ENCODE assay signal across 36 mouse cellular contexts in genomic region chr17:8203487-8203886, GRCm38 (mm10). TPM values are rescaled to one million over a fixed set of nuclear protein-coding genes. Genes with fewer than 3 reads are reported as not detected.
"Had no signal": no experiment of that assay in that cellular context is flagged by ENCODE, and none has a peak within 500 bp of the region (broad histone marks: within the 10 kb centered on the region; RNA-seq: fewer than 3 reads in every experiment).

No protein-coding gene starts in this region.

- H3K4me2 ChIP-seq: heart, embryonic 12.5 days; hindbrain, embryonic 13.5 days; hindbrain, embryonic 15.5 days; intestine, embryonic 15.5 days; limb, embryonic 12.5 days; liver, embryonic 11.5 days; liver, embryonic 13.5 days had no signal

- ATAC-seq: hindbrain, postnatal 0 days; intestine, embryonic 15.5 days; intestine, postnatal 0 days had no signal

- H3K27ac ChIP-seq: gastrocnemius, adult 2 months; heart, embryonic 10.5 days; hindbrain, embryonic 13.5 days; hindbrain, embryonic 15.5 days; hindbrain, postnatal 0 days; intestine, embryonic 15.5 days; layer of hippocampus, adult 2 months; left cerebral cortex, adult 2 months; limb, embryonic 10.5 days; limb, embryonic 12.5 days; liver, embryonic 13.5 days had no signal

- H3K36me3 ChIP-seq: heart, embryonic 10.5 days; heart, embryonic 12.5 days; hindbrain, embryonic 13.5 days; hindbrain, embryonic 15.5 days; intestine, embryonic 15.5 days; limb, embryonic 10.5 days; limb, embryonic 12.5 days; liver, embryonic 13.5 days had no signal

- H3K4me3 ChIP-seq: gastrocnemius, adult 2 months; heart, embryonic 10.5 days; heart, embryonic 12.5 days; hindbrain, embryonic 13.5 days; hindbrain, embryonic 15.5 days; intestine, embryonic 15.5 days; layer of hippocampus, adult 2 months; left cerebral cortex, adult 2 months; limb, embryonic 10.5 days; limb, embryonic 12.5 days; liver, embryonic 13.5 days had no signal

- DNase-seq: gastrocnemius, adult 2 months; gastrocnemius, postnatal 10 days; gastrocnemius, postnatal 25 days; heart, adult 18-20 months; heart, postnatal 10 days; kidney, adult 18-20 months; kidney, adult 8-10 months; kidney, postnatal 10 days; kidney, postnatal 25 days; kidney, postnatal 4 days; liver; liver, embryonic 13.5 days had no signal

- H3K9ac ChIP-seq: heart, embryonic 12.5 days; hindbrain, embryonic 13.5 days; hindbrain, embryonic 15.5 days; intestine, embryonic 15.5 days; limb, embryonic 12.5 days; liver, embryonic 13.5 days had no signal

- H3K4me1 ChIP-seq: heart, embryonic 10.5 days; heart, embryonic 12.5 days; hindbrain, embryonic 13.5 days; hindbrain, embryonic 15.5 days; intestine, embryonic 15.5 days; limb, embryonic 10.5 days; limb, embryonic 12.5 days; liver, embryonic 13.5 days had no signal

- H3K27me3 ChIP-seq: hindbrain, embryonic 13.5 days; hindbrain, embryonic 15.5 days; intestine, embryonic 15.5 days; limb, embryonic 12.5 days; liver, embryonic 13.5 days had no signal

- H3K9me3 ChIP-seq: heart, embryonic 10.5 days; heart, embryonic 12.5 days; hindbrain, embryonic 13.5 days; hindbrain, embryonic 15.5 days; intestine, embryonic 15.5 days; limb, embryonic 10.5 days; limb, embryonic 12.5 days; liver, embryonic 13.5 days had no signal

RNA-seq across cellular contexts. Expression of gene Ccr6, which starts 32.4 kb away (rescaled TPM):
- total RNA-seq: gastrocnemius, adult 2 months; gastrocnemius, postnatal 10 days; gastrocnemius, postnatal 25 days; gastrocnemius, postnatal 4 days; granulocyte monocyte progenitor cell, adult 5-6 weeks; heart, postnatal 10 days; heart, postnatal 25 days; hematopoietic stem cell, adult 5-6 weeks; hindbrain, postnatal 0 days; left cerebral cortex, adult 2 months; left cerebral cortex, postnatal 14 days had no signal
- polyA plus RNA-seq: heart, embryonic 10.5 days; heart, embryonic 12.5 days; heart, embryonic 14.5 days; hindbrain, embryonic 11.5 days; hindbrain, embryonic 13.5 days; hindbrain, embryonic 15.5 days; hindbrain, postnatal 0 days; kidney, embryonic 14.5 days; kidney, embryonic 16.5 days; limb, embryonic 10.5 days; limb, embryonic 12.5 days; limb, embryonic 14.5 days; liver, embryonic 11.5 days had no signal

RNA-seq across cellular contexts. Expression of gene Gm49673, which starts 55.9 kb away (rescaled TPM):
- total RNA-seq: granulocyte monocyte progenitor cell, adult 5-6 weeks; heart, adult 18-20 months; heart, adult 8-10 months; heart, postnatal 10 days; heart, postnatal 25 days; hematopoietic stem cell, adult 5-6 weeks had no signal
- polyA plus RNA-seq: heart, embryonic 12.5 days; heart, embryonic 14.5 days; heart, embryonic 16.5 days; hindbrain, embryonic 13.5 days; intestine, postnatal 0 days; limb, embryonic 10.5 days; limb, embryonic 12.5 days; liver, embryonic 13.5 days had no signal
